Mouse (Mus musculus) left cerebral cortex, adult 8-10 months (tissue): ENCODE data around the gene Majin. TPM values are rescaled to one million over a fixed set of nuclear protein-coding genes. Genes with fewer than 3 reads are reported as not detected.

Source experiments
- DNase-seq, 2 experiments: peaks; one replicate each; pipeline ENCODE4 v3.0.0; 2022; ENCODE audit warnings: low spot score in 2 of 2
- total RNA-seq, 4 experiments: library from RNA; stranded (reverse); gene quantifications; 2 replicates each; pipeline ENCODE4 v1.2.4; 2022

Gene Majin
- total RNA-seq, 4 experiments from 2014 or later, result 0.51 to 0.73 TPM; not detected in 2

GRCm38 (mm10) chr19:6226763-6227162 is 42.6 kb downstream of the Majin start:
- DNase-seq, result no peak

DNA sequence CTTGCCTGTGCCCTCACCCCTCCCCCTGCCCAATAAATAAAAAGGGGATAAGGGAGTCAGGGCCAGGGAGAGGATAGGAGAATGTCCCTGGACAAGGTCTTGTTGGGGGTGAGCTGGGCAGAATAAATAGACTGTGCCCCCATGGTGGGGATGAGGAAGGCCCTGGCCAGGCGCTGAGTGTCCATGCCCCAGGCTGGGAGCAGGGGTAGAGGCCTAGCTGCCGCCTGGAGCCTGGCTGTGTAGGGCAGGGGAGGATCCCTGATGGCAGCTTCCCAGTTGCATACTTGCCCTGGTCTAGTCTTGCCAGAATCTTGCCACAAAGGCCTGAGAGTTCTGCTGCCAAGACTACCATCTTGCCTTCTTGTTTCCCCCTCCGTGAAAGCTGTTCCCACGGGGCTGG is 43.7 kb downstream of the Majin start:
- DNase-seq, result no peak

DNA sequence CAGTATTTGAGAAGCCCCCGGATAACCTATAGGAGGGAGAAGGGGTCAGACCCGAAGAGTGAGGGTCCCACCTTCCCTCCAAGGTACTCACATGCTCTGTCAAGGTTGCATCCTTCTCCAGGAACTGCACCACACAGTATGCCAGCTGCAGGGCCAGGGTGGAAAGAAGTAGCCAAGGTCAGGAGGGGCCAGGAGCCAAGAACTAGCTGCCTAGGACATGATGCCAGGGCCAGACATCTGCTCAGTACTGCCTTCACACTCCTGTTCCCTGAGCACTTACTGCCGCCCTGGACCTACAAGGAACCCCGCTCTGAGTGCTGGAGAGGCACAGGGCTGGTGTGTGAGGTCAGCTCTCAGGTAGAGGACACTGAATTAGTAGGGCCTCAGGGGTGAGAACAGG is 46.2 kb downstream of the Majin start:
- no peak for DNase-seq

DNA sequence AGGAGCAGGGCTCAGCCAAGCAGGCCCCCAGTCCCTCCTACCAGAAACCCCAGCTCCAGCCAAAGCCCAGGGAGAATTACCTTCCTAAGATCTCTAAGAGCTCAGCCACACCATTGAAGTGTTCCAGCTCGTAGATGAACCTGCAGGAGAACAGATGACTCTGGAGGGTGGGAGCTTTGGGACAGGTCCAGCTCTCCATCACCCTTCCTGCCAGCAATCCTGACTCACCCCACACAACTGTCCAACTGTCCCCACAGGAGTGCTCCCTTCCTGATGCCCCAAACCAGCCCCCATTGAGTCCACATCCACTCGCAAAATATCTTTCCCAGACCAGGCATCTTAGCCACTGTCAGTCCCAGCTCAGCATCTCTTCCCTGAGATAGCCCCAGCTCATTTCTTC is 46.8 kb downstream of the Majin start:
- no peak for DNase-seq

- DNase-seq, result no peak
Observed at GRCm38 (mm10) chr19:6233647-6234046, 49.5 kb downstream of the Majin start.

GRCm38 (mm10) chr19:6234337-6235083 is 50.3 kb downstream of the Majin start:
- DNase-seq, result no peak

DNA sequence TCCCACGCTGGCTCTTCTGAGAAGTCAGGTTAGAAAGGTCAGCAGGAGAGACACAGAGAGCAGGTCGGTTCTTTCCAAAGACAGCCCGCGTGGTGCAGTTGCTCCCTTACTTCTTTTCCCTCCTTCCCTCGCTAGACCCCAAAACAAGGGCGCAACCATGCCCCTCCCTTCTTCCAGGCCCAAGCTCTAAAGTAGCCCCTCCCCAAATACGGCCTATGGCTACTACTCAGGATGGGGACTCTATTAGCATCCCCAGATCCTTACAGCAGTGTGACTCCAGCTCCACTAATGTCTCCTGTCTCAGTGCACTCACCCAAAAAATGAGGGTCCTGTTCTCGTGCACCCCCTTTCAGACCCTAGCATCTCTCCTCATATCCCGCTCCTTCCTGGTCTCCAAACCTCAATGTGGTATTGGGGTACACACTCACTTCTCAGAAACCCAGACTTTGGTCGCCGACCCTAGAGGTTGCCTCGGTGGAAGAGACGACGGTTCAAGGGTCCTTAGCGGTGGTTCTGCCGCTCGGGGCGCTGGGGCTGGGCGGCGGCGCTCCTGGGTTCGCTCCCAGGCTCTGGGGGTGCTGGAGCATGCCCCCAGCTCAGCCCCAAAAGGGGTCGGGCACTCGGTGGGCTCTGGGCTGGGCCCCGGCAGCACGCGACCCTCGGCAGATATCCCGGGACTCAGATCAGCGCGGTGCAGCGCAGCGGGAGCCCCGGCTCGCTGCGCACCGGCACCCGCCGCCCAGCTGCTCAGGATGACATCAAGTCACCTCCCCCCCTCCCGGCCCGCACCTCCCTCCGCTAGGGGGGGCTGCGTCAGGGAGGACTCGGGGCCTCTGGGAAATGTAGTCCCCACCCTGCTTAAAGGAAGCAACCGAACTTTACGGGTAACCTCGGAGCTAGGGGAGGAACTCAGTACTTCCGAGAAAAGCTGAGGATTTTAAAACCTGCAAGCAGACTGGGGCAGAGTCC is 51.2 kb downstream of the Majin start, which contains the start of gene Ppp2r5b:
Gene Ppp2r5b, minus strand, starts transcription at position 789 of the 969 bp plus-strand sequence.
- peak; percentile 83 to 94 for DNase-seq

DNA sequence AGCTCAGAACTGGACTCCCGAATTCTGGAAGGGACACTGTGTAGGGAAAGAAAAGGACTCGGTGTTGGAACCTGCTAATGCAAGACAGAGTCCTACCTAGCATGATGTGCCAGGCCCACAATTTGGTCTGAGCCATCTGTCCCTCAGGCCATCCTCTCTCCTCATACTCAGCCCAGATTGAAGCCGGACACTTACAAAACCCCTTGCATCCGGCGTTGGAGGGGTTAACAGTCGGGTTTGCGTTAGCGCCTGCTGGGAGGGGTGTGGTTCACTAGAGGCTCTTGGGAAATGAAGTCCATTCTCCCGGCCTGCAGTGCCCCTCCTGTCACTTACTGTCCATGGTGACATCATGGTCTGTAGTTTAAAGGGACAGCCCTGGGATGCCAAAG is 51.9 kb downstream of the Majin start:
- peak; percentile 78 to 94 for DNase-seq

GRCm38 (mm10) chr19:6236842-6237241 is 52.7 kb downstream of the Majin start:
- DNase-seq, result no peak

- DNase-seq, result no peak
Observed at GRCm38 (mm10) chr19:6238740-6239139, 54.6 kb downstream of the Majin start.

DNA sequence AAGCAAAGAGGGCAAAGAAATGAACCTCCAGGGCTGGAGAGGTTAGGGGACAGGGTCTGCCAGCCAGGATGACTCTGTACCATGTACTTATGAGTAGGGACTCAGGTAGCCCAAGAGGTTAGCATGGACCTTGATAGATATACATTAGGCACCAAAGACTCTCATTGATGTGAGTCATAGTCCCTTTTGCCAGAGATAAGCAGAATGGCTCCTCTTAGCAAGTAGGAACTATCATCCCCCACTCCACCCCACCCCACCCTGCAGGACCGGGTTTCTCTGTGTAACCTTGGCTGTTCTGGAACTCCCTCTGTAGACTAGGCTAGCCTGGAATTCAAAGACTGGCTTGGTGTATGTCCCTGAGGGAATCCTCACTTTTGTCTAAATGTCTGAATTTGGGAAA is 55.9 kb downstream of the Majin start:
- DNase-seq, result no peak

DNA sequence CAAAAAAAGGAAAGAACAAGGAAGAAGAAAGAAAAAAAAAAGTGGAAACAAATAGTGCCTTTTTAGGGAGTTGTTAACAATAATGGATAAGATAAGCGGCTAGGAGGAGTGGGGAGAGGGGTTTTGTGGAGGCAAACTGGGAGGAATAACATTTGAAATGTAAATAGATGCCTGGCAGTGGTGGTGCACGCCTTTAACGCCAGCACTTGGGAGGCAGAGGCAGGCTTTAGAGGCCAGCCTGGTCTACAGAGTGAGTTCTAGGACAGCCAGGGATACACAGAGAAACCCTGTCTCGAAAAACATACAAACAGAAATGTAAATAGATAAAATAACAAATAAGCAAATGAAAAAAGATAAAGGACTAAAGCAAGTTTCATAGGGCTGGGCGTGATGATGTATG is 56.5 kb downstream of the Majin start:
- no peak for DNase-seq

DNA sequence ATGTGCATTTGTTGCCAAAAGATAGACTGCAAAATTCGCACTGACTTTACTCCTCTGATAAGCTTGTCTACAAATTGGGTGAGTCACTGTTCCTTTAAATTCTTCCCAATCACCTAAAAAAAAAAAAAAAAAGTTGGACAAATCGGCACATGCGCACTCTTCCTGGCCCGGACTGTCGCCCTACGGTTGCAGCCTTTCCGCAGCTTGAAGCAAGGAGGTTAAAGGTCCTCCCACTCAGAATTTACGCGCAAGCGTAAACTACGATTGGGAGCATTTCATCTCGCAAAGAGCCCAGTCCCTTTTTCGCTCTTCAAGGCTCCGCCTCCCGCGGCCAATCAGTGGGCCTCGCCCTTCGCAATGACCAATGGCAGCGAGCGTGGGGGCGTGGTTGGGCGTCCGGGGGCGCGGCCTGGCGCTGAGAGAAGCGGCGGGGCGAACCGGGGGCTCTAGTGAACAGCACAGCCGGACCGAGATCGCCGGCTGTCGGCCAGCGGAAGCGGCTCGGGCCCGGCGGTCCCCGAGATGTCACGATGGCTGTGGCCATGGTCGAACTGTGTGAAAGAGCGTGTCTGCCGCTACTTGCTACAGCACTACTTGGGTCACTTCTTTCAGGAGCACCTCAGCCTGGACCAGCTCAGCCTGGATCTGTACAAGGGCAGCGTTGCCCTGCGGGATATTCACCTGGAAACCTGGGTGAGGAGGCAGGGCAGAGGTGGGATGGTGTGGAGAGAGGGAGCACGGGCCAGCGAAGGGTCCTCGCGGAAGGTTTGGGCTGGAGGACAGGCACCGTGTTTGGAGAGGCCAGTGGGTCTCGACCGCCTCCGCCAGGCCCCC is 57.3 kb downstream of the Majin start, which contains the start of gene Atg2a:
Gene Atg2a, plus strand, starts transcription at position 395 of the 834 bp plus-strand sequence.
- peak; percentile 92 to 97 for DNase-seq

DNA sequence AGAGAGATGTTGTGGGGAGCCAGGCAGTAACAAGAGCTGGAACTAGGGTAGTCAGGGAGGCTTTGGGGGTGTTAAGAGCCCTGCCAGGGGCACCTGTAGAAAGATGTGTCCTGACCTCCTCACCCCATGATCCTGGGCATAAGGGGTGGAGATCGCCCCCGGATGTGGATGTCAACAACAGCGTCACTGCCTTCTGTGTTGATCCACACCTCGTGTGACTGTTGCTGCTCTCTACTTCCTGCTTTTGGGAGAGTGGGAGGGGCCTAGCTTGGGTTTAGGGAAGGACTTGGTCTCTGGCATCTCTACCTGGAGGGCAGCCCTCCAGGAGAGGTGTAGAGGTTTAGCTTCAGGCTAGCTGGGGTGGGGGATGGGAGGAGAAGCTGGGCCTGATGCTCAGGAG is 58.1 kb downstream of the Majin start:
- peak in 1 of 2 experiments; percentile 45 for DNase-seq

GRCm38 (mm10) chr19:6243226-6243625 is 59.0 kb downstream of the Majin start:
- no peak for DNase-seq

DNA sequence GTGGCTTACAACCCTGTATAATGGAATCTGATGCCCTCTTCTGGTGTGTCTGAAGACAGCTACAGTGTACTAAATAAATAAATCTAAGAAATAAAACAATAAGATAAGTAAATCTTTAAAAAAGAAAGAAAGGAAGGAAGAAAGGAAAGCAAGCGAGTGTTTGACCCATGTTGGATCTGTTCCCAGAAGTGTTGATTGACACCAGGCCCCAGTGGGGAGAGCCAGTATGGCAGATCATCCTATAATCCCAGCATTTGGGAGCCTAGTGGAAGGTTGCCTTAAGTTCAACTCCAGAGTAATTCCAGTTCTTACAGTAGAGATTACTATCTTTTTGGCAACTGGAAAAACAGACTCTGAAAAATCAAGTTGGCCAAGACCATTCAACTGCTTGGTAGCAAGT is 61.6 kb downstream of the Majin start:
- no peak for DNase-seq

DNA sequence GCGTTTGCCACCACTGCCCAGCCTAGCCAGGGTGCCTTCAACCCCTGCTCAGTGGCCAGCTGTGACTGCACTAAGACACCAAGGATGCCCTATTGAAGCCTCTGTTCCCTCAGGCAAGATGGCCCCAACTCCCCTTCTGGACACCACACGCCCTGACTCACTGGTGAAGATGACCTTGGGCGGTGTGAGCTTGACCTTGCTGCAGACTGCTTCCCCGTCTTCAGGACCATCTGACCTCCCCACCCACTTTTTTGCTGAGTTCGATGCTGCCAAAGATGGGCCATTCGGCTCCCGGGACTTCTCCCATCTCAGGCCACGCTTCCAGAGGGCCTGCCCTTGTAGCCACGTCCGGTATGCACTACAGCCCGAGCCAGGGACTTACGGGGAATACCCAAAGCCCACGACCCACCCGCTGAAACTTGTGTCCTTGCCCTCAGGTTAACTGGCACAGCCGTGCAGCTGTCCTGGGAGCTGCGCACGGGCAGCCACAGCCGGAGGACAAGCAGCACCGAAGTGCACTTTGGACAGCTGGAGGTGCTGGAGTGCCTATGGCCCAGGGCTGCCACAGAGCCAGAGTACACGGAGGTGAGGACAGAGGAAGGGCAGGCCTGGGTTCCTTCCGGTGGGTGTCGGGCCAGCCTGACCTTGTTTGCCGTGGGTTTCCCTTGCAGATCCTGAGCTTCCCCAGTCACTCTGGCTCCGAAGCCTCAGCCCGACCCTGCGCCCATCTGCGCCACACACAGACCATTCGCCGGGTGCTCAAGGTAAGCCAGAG is 63.5 kb downstream of the Majin start:
- DNase-seq, result no peak

GRCm38 (mm10) chr19:6253021-6253420 is 68.8 kb downstream of the Majin start:
- no peak for DNase-seq

DNA sequence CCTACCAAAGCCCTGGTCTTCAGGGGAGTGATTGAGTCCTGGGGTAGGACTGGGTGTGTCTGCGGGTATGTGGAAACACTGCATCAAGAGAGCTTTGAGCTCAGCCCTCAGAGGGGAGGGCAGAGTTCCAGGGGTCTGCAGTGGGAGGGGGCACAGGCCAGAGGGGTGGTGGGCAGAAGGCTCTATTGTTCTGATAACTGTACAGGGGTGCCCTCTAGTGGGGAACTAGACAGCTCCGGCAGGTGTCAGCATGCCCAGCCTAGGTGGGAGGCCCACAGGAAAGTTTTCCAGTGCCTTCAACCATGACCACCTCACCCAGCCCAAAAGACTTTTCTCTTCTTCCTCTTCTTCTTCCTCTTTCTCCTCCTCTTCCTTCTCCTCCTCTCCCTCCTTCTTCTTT is 76.2 kb downstream of the Majin start:
- DNase-seq, result no peak

DNA sequence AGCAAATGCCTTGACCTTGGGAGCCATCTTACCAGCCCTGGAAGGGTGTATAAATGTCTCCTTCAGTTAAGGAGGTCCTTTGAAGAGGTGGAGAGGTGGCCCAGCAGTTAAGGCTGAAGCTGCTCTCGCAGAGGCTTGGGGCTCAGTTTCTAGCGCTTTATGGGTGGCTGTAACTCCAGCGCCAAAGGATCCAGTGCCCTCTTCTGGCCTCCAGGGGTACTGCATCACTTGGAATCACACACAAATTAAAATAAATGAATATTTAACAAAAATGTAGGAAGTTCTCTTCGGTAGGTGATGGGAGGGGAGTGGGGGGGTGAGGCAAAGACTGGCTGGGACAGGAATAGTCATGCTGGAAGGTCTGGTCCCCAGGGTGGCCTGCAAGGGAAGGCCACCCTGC is 76.8 kb downstream of the Majin start:
- no peak for DNase-seq

GRCm38 (mm10) chr19:6261379-6261778 is 77.2 kb downstream of the Majin start:
- no peak for DNase-seq
